Mouse (Mus musculus): ENCODE results near the gene Atp8b5. TPM values are rescaled to one million over a fixed set of nuclear protein-coding genes. Genes with fewer than 3 reads are reported as not detected.

Gene Atp8b5
- polyA plus RNA-seq, 1 experiment: 0.02 TPM

- no peak for DNase-seq (ENCODE audit: low read depth, low spot score)
- WGBS: under 1% methylated on average over 61 of the region's 63 CpGs
Measured at GRCm38 (mm10) chr4:43381408-43382154, 114.6 kb downstream of the Atp8b5 start, which contains the start of gene Rusc2. Gene Rusc2, plus strand, starts transcription at chr4:43381979.

GRCm38 (mm10) chr4:43382155-43383020, 115.4 kb downstream of the Atp8b5 start:
- DNase-seq (ENCODE audit: low read depth, low spot score): no peak
- 2% methylated on average over 29 of the region's 33 CpGs for WGBS

- no peak for DNase-seq (ENCODE audit: low read depth, low spot score)
- 29% methylated on average over 11 of the region's 11 CpGs for WGBS
Measured at GRCm38 (mm10) chr4:43383246-43384082, 116.5 kb downstream of the Atp8b5 start.

GRCm38 (mm10) chr4:43384083-43384460, 117.1 kb downstream of the Atp8b5 start:
- 83% methylated on average over 5 of the region's 5 CpGs for WGBS

DNA sequence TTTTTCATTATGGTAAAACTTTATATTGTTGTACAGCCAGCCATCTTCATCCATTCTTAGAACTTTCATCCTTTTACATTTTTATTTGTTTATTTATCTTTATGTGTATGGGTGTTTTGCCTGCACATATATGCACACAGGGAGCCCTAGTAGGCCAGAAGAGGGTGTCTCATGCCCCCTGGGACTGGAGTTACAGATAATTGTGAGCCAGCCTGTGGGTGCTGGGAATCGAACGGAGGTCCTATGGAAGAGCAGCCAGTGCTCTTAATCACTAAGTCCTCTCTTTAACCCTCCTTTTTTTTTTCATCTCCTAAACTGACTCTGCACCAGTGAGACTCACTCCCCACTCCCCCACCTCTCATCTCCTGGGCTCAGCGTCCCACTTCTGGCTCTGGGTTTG, 117.6 kb downstream of the Atp8b5 start:
- 87% methylated on average over 3 of the region's 3 CpGs for WGBS
- DNase-seq (ENCODE audit: low read depth, low spot score): no peak

More at GRCm38 (mm10) chr4:43384083-43384460, 117.1 kb downstream of the Atp8b5 start:
- DNase-seq (ENCODE audit: low read depth, low spot score): no peak

DNA sequence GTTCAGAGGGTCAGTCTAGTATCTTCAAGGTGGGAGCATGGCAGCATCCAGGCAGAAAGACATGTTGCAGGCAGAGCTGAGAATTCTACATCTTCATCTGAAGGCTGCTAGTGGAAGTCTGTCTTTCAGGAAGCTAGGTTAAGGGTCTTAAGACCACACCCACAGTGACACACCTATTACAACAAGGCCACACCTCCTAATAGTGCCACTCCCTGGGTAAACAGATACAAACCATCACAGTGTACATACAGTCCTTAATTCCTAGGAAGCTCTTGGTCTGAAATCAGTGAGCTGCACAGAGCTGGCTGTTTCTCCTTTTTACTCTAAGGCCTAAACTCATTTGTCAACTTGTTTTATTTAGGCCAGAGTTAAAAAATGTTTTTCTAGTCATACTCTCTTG, 120.0 kb downstream of the Atp8b5 start:
- DNase-seq (ENCODE audit: low read depth, low spot score): no peak

DNA sequence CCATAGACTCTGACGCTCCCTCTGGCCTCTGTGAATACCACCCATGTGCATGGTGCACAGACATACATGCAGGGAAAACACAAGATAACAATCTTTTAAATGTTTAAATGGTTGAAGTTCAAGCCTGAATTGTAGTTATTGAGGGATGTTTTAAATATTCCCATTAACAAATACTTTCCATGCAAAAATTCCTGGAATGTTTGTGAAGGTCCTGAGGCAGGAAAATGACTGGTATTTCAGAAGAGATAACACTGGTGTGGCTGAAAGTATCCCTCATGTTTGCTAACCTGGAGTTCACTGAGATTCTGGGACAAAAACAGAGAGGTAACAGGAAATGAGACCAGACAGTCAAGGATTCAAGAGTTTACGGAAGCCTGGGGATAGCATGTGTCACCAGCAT, 122.4 kb downstream of the Atp8b5 start:
- 78% methylated on average over 2 of the region's 2 CpGs for WGBS
- DNase-seq (ENCODE audit: low read depth, low spot score): no peak

- WGBS: 68% methylated on average over 9 of the region's 9 CpGs
Measured at GRCm38 (mm10) chr4:43389845-43390440, 123.0 kb downstream of the Atp8b5 start.

DNA sequence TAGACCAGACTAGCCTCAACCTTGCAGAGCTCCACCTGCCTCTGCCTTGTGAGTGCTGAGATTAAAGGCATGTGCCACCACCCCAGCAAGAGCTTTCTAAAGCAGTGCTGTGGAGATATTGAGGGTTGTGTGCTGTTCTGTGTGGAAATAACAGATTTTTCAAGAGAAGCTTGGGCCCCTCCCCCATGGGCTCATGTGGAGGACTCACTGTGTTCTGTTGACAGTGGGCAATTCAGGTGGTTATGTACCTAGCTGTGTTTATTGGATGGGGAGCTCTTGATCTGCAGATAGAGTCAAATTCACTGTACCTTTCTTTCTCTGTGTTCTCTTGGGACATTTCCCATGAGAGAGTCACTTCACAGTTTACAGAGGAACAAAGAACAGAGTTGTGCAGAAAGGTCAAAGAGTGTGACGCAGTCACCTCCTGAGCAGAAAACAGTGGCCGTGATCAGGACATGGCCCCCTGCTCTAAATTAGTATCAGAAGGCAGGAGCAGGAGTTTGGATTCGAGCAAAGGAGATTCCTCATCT, 124.6 kb downstream of the Atp8b5 start:
- 76% methylated on average over 3 of the region's 3 CpGs for whole genome bisulfite sequencing
- DNase-seq (ENCODE audit: low read depth, low spot score): no peak

More at GRCm38 (mm10) chr4:43389845-43390440, 123.0 kb downstream of the Atp8b5 start:
- no peak for DNase-seq (ENCODE audit: low read depth, low spot score)

GRCm38 (mm10) chr4:43394345-43394891, 127.5 kb downstream of the Atp8b5 start:
- 53% methylated on average over 15 of the region's 15 CpGs for WGBS
- DNase-seq (ENCODE audit: low read depth, low spot score): no peak

GRCm38 (mm10) chr4:43395147-43395546, 128.2 kb downstream of the Atp8b5 start:
- no peak for DNase-seq (ENCODE audit: low read depth, low spot score)
- 77% methylated on average over 5 of the region's 5 CpGs for WGBS

GRCm38 (mm10) chr4:43395836-43396235, 128.9 kb downstream of the Atp8b5 start:
- WGBS: 71% methylated on average over 9 of the region's 9 CpGs
- no peak for DNase-seq (ENCODE audit: low read depth, low spot score)

DNA sequence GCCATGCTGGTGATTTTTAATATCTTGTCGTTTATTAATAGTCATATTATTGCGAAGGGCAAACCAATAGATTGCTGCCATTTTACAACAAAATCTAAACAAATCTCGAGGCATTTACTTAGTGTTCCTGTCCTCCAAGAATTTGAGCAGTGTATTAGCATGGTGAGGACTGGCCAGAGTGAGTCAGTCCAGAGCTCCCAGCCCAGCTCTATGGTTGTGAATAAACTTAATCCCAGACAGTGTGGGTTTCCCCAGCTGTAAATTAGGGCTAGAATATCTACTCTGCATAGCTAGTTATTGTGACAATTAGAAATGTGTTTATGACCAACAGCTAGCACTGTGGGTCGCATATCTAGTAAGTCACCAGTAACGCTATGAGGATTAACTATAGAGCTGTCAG, 129.4 kb downstream of the Atp8b5 start:
- 83% methylated on average over 5 of the region's 5 CpGs for WGBS
- DNase-seq (ENCODE audit: low read depth, low spot score): no peak

DNA sequence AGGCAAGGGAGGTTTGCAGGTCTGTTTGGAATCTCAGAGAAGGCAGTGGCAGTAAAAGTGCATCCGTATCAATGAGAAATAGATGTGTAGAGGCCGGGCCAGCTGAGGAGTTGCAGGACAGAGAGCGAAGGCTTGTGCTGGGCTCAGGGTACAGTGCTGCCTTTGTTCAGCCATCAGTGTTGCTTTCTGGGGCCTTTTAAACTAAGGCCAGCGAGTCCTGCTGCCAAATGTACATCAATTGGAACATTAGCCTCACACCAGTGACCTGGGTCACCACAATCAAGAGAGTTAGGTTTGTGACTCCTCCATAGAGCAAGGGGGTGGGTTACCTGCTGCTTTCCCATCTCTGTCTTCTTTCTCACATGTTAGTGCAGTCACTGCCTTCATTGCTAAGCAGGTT, 131.1 kb downstream of the Atp8b5 start:
- WGBS: 77% methylated on average over 4 of the region's 4 CpGs
- no peak for DNase-seq (ENCODE audit: low read depth, low spot score)

DNA sequence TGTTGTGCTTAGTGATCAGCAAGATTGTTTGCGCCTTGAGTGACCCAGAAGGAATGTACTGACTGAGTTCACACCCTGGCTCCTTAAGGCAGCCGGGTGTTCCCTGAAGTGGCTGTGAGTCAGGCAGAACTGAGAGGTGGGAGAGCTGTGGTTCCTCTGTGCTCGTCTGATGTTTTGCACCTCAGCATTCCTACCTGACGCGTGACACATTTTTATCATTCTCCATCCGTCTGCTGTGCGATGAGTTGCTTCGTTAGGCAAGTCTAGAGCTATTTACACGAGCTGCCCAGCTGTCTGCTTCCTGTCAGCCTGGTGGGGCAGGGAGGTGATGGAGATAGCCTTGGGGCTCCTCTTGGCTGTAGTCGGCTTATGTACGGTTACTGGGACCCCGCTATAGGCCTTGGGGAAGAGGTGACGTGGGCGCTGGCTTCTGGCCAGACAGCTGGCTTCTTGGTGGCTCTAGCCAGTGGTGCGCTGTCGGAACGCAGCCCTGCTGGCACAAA, 131.9 kb downstream of the Atp8b5 start:
- DNase-seq (ENCODE audit: low read depth, low spot score): no peak
- 68% methylated on average over 17 of the region's 17 CpGs for WGBS

DNA sequence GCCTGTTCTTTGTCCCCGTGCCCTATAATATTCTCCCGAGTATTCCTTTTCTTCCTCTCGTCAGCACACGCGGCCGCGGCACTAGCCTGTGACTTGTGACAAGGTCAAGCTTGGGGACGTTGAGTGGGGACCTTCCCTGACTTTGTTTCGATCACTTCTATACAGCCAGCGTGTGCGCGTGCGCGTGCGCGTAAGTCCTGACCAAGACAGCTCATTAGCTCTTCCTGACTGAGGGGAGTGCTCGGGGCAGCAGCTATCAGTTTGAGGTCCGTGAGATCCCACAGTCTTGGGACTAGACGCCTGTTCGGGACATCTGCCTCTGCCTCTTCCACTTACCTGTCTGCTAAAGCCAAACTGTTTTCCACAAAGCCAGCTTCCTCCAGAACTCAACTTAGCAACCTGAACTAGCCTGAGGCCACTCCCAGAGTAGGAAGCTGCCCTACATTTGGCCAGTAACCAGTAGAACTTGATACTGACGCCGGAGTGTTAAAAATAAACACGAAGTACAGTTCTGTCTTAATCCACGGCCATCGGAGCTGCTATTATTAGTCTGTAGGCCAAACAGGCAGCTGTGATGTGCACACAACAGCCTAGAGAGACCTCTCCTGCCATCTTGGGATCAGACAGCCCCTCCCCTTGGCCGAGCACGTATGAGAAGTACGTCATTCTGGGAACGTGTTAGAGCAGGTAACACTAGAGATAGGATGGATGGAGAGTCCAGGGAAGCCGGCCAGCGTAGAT, 132.6 kb downstream of the Atp8b5 start:
- no peak for DNase-seq (ENCODE audit: low read depth, low spot score)
- 75% methylated on average over 31 of the region's 31 CpGs for WGBS

DNA sequence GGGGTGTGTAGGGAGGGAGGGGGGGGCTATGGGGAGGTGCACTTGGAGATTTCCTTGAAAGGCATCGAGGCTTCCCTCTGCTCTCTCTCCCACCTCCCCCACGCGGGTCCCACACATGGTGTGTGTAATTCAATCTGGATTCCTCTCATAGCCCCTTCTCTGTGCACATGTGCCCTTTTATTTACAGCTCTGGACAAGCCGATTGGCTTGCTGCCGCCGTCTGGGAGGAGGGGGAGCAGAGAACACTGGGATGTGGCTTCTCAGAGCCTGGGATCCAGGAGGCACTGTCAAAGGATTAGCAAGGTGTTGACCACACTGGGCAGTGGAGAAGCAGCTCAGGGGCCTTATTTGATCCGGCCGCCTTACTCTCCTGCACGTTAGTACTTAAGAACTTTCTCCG, 134.0 kb downstream of the Atp8b5 start:
- 67% methylated on average over 10 of the region's 10 CpGs for WGBS
- DNase-seq (ENCODE audit: low read depth, low spot score): no peak

GRCm38 (mm10) chr4:43401486-43401885, 134.5 kb downstream of the Atp8b5 start:
- DNase-seq (ENCODE audit: low read depth, low spot score): no peak
- 84% methylated on average over 10 of the region's 10 CpGs for WGBS

All from large intestine, adult 2 months (tissue).